Mouse (Mus musculus): ENCODE results near the gene Ugt2a1. TPM values are rescaled to one million over a fixed set of nuclear protein-coding genes. Genes with fewer than 3 reads are reported as not detected.
"Not testable (repeated sequence)": the region's sequence is repeated elsewhere in the genome, so short reads cannot be mapped to it uniquely, and the experiment has no call there.

Gene Ugt2a1
- polyA plus RNA-seq, 1 experiment from 2014 or later = not detected

GRCm38 (mm10) chr5:87486706-87487105, 4.0 kb downstream of the Ugt2a1 start, which contains the start of gene Gm43638:
Gene Gm43638 (minus strand): TSS chr5:87486806.
- not testable (repeated sequence) for ATAC-seq (ENCODE audit: low read depth); H3K9ac ChIP-seq (ENCODE audit: low read depth, low read length); H3K4me3 ChIP-seq (ENCODE audit: low read depth, low read length); H3K36me3 ChIP-seq (ENCODE audit: control insufficient read depth, insufficient read depth); H3K27me3 ChIP-seq (ENCODE audit: control insufficient read depth, insufficient read depth, low read depth, low read length); H3K4me1 ChIP-seq (ENCODE audit: control insufficient read depth, low read depth, low read length); H3K4me2 ChIP-seq (ENCODE audit: low read depth, low read length); H3K9me3 ChIP-seq (replicated peaks; ENCODE audit: control insufficient read depth, low read length); H3K27ac ChIP-seq (ENCODE audit: low read length)
- 47% methylated on average over 1 of the region's 1 CpGs for whole genome bisulfite sequencing (ENCODE audit: insufficient replicate concordance)

DNA sequence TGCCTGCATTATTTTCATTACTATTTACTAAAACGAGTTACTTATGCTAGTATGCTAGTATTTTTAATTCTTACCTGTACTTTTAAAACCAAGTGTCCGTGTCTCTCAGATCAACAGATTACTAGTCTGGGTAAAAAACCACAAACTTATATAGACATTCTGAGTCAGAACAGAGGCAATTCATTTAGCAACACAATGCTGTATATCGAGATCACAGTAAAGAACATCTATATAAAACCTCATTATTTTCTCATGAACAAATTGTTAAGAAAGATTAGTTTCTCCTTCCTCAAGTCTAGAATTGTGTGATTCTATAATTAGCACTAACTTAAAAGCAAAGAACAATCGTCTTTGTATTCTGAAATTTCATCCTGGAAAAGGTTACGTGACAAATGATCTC, 8.5 kb downstream of the Ugt2a1 start, which contains the start of gene Ugt2a2:
TSS of gene Ugt2a2 (minus strand) at position 101 of the 400 bp plus-strand sequence.
- no peak for ATAC-seq (ENCODE audit: low read depth)
- 52% methylated on average over 5 of the region's 5 CpGs for WGBS (ENCODE audit: insufficient replicate concordance)
- Histone ChIP-seq H3K27me3 (ENCODE audit: control insufficient read depth, insufficient read depth, low read depth, low read length) (no peaks in the 10 kb centered on the region), H3K36me3 (ENCODE audit: control insufficient read depth, insufficient read depth) (no peaks in the 10 kb centered on the region), H3K27ac (ENCODE audit: low read length) (no peak within 1 kb of the TSS), H3K4me2 (ENCODE audit: low read depth, low read length) (no peak within 1 kb of the TSS), H3K4me1 (ENCODE audit: control insufficient read depth, low read depth, low read length) (no peaks in the 10 kb centered on the region), H3K9me3 (replicated peaks; ENCODE audit: control insufficient read depth, low read length) (no peaks in the 10 kb centered on the region; the same call in 1 of the 2 replicates), H3K4me3 (ENCODE audit: low read depth, low read length) (no peak within 1 kb of the TSS), H3K9ac (ENCODE audit: low read depth, low read length) (no peak within 1 kb of the TSS)

- no peaks in the 10 kb centered on the region for H3K9me3 ChIP-seq (replicated peaks; ENCODE audit: control insufficient read depth, low read length)
- no peak overlapping the region for H3K9ac ChIP-seq (ENCODE audit: low read depth, low read length)
- WGBS (ENCODE audit: insufficient replicate concordance) = 40% methylated on average over 1 of the region's 1 CpGs
- no peaks in the 10 kb centered on the region for H3K4me1 ChIP-seq (ENCODE audit: control insufficient read depth, low read depth, low read length)
- no peak overlapping the region for H3K4me2 ChIP-seq (ENCODE audit: low read depth, low read length)
- no peaks in the 10 kb centered on the region for H3K27me3 ChIP-seq (ENCODE audit: control insufficient read depth, insufficient read depth, low read depth, low read length)
- no peak overlapping the region for H3K27ac ChIP-seq (ENCODE audit: low read length)
- H3K4me3 ChIP-seq (ENCODE audit: low read depth, low read length) = no peak overlapping the region
- ATAC-seq (ENCODE audit: low read depth) = no peak
- no peaks in the 10 kb centered on the region for H3K36me3 ChIP-seq (ENCODE audit: control insufficient read depth, insufficient read depth)
Measured at GRCm38 (mm10) chr5:87458810-87459209, 31.9 kb downstream of the Ugt2a1 start.

- Histone ChIP-seq H3K27ac (ENCODE audit: low read length) (no peak overlapping the region), H3K4me3 (ENCODE audit: low read depth, low read length) (no peak overlapping the region), H3K27me3 (ENCODE audit: control insufficient read depth, insufficient read depth, low read depth, low read length) (no peaks in the 10 kb centered on the region), H3K4me1 (ENCODE audit: control insufficient read depth, low read depth, low read length) (no peaks in the 10 kb centered on the region), H3K9me3 (replicated peaks; ENCODE audit: control insufficient read depth, low read length) (no peaks in the 10 kb centered on the region), H3K4me2 (ENCODE audit: low read depth, low read length) (no peak overlapping the region), H3K9ac (ENCODE audit: low read depth, low read length) (no peak overlapping the region), H3K36me3 (ENCODE audit: control insufficient read depth, insufficient read depth) (no peaks in the 10 kb centered on the region)
- no peak for ATAC-seq (ENCODE audit: low read depth)
Measured at GRCm38 (mm10) chr5:87457701-87458100, 33.0 kb downstream of the Ugt2a1 start.

DNA sequence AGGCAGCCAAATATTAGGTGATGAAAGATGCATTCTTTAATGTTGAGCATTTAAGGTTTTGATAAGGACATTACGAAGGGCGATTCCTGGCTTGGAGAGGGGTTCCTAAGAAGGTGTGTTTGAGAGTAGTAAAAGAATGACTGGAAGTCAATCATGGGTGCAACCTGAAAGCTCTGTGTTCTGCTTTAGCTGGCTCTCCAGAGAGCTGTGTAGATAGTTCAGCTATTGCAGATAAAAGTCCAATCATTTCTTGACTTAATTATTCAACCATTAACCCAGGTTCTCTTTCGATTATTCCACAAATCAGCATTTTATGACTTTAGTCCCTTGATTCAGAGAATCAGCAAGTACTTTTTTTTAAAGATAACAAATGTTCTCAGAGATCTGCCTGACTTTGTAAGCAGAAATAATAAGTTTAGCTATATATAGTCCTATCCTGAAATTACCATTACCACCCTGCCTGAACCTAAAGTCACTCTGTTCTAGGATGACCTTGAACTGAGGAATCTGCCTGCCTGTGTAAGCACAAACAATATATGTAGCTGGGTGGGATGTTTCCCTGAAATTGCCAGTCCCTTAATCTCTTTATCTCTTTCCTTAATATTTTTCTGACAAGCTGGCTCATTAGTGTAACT, 34.3 kb downstream of the Ugt2a1 start:
- no peak overlapping the region for H3K4me2 ChIP-seq (ENCODE audit: low read depth, low read length)
- no peaks in the 10 kb centered on the region for H3K27me3 ChIP-seq (ENCODE audit: control insufficient read depth, insufficient read depth, low read depth, low read length)
- H3K27ac ChIP-seq (ENCODE audit: low read length) = no peak overlapping the region
- no peak overlapping the region for H3K9ac ChIP-seq (ENCODE audit: low read depth, low read length)
- WGBS (ENCODE audit: insufficient replicate concordance) = 56% methylated on average over 3 of the region's 3 CpGs
- H3K4me1 ChIP-seq (ENCODE audit: control insufficient read depth, low read depth, low read length) = no peaks in the 10 kb centered on the region
- no peaks in the 10 kb centered on the region for H3K36me3 ChIP-seq (ENCODE audit: control insufficient read depth, insufficient read depth)
- no peaks in the 10 kb centered on the region for H3K9me3 ChIP-seq (replicated peaks; ENCODE audit: control insufficient read depth, low read length)
- ATAC-seq (ENCODE audit: low read depth) = no peak
- no peak overlapping the region for H3K4me3 ChIP-seq (ENCODE audit: low read depth, low read length)

DNA sequence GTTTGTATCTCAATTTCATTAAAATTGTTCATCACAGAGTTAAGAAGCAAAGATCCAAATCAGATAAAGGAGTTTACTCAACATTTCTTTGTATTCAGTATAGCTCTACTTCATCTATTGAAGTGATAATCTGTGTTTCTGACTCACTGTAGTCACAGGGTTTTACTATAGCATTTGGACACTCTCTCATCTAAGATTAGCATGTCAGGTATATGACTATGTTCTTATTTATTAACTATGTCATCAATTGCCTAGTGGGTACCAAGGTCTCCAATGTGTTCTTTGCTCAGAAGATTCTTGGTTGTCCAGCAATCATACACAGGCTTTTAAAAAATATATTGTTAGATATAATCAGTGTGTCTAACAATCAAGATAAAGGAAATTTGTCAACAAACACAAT, 35.2 kb downstream of the Ugt2a1 start:
- no peak for ATAC-seq (ENCODE audit: low read depth)
- Histone ChIP-seq H3K9me3 (replicated peaks; ENCODE audit: control insufficient read depth, low read length) (no peaks in the 10 kb centered on the region), H3K4me3 (ENCODE audit: low read depth, low read length) (no peak overlapping the region), H3K9ac (ENCODE audit: low read depth, low read length) (no peak overlapping the region), H3K27me3 (ENCODE audit: control insufficient read depth, insufficient read depth, low read depth, low read length) (no peaks in the 10 kb centered on the region), H3K4me2 (ENCODE audit: low read depth, low read length) (no peak overlapping the region), H3K4me1 (ENCODE audit: control insufficient read depth, low read depth, low read length) (no peaks in the 10 kb centered on the region), H3K36me3 (ENCODE audit: control insufficient read depth, insufficient read depth) (no peaks in the 10 kb centered on the region), H3K27ac (ENCODE audit: low read length) (no peak overlapping the region)

- H3K4me3 ChIP-seq (ENCODE audit: low read depth, low read length); H3K9me3 ChIP-seq (replicated peaks; ENCODE audit: control insufficient read depth, low read length); H3K27ac ChIP-seq (ENCODE audit: low read length); H3K36me3 ChIP-seq (ENCODE audit: control insufficient read depth, insufficient read depth); H3K27me3 ChIP-seq (ENCODE audit: control insufficient read depth, insufficient read depth, low read depth, low read length); H3K4me1 ChIP-seq (ENCODE audit: control insufficient read depth, low read depth, low read length); ATAC-seq (ENCODE audit: low read depth); H3K4me2 ChIP-seq (ENCODE audit: low read depth, low read length); H3K9ac ChIP-seq (ENCODE audit: low read depth, low read length): not testable (repeated sequence)
- WGBS (ENCODE audit: insufficient replicate concordance) = 65% methylated on average over 4 of the region's 5 CpGs
Measured at GRCm38 (mm10) chr5:87452514-87452913, 38.2 kb downstream of the Ugt2a1 start.

- Histone ChIP-seq H3K4me3 (ENCODE audit: low read depth, low read length) (no peak overlapping the region), H3K4me2 (ENCODE audit: low read depth, low read length) (no peak overlapping the region), H3K9me3 (replicated peaks; ENCODE audit: control insufficient read depth, low read length) (no peaks in the 10 kb centered on the region), H3K9ac (ENCODE audit: low read depth, low read length) (no peak overlapping the region), H3K4me1 (ENCODE audit: control insufficient read depth, low read depth, low read length) (no peaks in the 10 kb centered on the region), H3K27ac (ENCODE audit: low read length) (no peak overlapping the region), H3K27me3 (ENCODE audit: control insufficient read depth, insufficient read depth, low read depth, low read length) (no peaks in the 10 kb centered on the region), H3K36me3 (ENCODE audit: control insufficient read depth, insufficient read depth) (no peaks in the 10 kb centered on the region)
- no peak for ATAC-seq (ENCODE audit: low read depth)
- 30% methylated on average over 3 of the region's 3 CpGs for WGBS (ENCODE audit: insufficient replicate concordance)
Measured at GRCm38 (mm10) chr5:87436264-87436663, 54.4 kb downstream of the Ugt2a1 start.

DNA sequence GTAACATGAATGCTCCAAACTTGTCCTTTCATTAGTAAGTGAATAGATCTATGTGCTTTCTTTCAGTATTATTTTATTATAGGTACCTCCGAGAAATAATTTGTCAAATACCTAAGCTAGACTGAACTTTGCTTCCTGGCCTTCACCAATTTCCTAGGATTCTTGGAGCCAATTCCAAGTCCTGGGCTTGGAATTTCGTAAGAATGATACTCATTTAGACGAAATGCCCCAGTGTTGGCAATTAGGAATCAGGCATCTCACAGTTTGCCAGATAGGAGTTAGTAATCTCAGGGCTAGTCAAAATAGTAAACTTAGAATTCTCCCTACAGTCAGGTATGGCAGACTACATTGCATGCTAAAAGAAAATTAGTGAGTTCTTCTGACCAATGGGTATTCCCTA, 65.0 kb downstream of the Ugt2a1 start:
- Histone ChIP-seq H3K4me1 (ENCODE audit: control insufficient read depth, low read depth, low read length) (no peaks in the 10 kb centered on the region), H3K36me3 (ENCODE audit: control insufficient read depth, insufficient read depth) (no peaks in the 10 kb centered on the region), H3K4me2 (ENCODE audit: low read depth, low read length) (no peak overlapping the region), H3K9ac (ENCODE audit: low read depth, low read length) (no peak overlapping the region), H3K4me3 (ENCODE audit: low read depth, low read length) (no peak overlapping the region), H3K9me3 (replicated peaks; ENCODE audit: control insufficient read depth, low read length) (no peaks in the 10 kb centered on the region), H3K27me3 (ENCODE audit: control insufficient read depth, insufficient read depth, low read depth, low read length) (no peaks in the 10 kb centered on the region), H3K27ac (ENCODE audit: low read length) (no peak overlapping the region)
- no peak for ATAC-seq (ENCODE audit: low read depth)
- WGBS (ENCODE audit: insufficient replicate concordance) = 43% methylated on average over 3 of the region's 3 CpGs
